Mouse (Mus musculus) ES-Bruce4 (cell line): ENCODE data around the gene Sec22a.

Experiments
- CTCF ChIP-seq: IDR thresholded peaks from one replicate; pipeline ENCODE4 v1.8.1; 2011; ENCODE audit warnings: low read depth, low read length
- EP300 ChIP-seq: IDR thresholded peaks from 2 replicates; pipeline ENCODE4 v1.6.1; 2011; ENCODE audit warnings: low read depth, low read length; ENCODE audit not compliant: insufficient read depth
- POLR2A ChIP-seq: IDR thresholded peaks from one replicate; pipeline ENCODE4 v1.8.1; 2011; ENCODE audit warnings: low read length; ENCODE audit not compliant: insufficient read depth

- no peak for TF ChIP-seq CTCF
- no peak for TF ChIP-seq EP300
- no peak for TF ChIP-seq POLR2A
Observed at GRCm38 (mm10) chr16:35380048-35380447, 16.3 kb upstream of the Sec22a start.
